Mouse (Mus musculus) skeletal muscle tissue, adult 2 months (tissue): Measurements from ENCODE around the gene Arhgef10l.
A peak's percentile ranks its signal among the peaks of the same experiment; 100 is the strongest.

ENCODE experiments used
- DNase-seq: peaks from one replicate; pipeline ENCODE4 v3.0.0-alpha.2; 2012; ENCODE audit warnings: low read depth, low spot score

The Arhgef10l gene

DNA sequence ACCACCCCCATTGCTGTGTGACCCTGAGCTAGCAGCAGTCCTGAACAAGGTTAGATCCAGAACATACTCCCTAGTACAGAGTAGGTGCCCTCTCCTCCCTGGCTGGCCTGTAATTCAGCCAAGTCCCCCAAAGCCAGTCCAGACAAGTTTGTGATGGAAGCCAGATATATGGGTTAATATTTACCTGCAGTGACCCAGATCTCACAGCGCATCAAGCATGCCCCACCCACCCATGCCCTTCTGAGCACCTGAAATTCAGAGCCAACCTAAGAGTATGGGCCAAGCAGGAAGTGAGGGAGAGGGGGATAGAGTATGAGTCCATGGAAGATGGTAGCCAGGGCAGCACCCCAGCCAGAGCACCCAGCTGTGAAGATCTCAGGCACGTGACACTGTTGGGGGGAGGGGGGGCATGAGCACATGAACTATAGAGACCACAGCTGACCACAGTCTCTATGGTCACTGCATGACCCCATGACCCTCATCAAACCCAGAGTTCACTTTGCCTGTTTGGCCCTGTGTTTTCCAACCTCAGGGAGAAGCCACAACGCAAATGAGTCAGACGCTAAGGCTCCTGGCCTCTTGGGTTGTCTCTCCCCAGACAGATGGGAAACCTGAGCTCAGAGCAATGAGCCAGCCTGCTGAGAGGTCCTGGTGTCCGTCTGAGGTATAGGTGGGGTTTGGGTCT lies 29.4 kb downstream of the Arhgef10l start:
- DNase-seq = no peak

DNA sequence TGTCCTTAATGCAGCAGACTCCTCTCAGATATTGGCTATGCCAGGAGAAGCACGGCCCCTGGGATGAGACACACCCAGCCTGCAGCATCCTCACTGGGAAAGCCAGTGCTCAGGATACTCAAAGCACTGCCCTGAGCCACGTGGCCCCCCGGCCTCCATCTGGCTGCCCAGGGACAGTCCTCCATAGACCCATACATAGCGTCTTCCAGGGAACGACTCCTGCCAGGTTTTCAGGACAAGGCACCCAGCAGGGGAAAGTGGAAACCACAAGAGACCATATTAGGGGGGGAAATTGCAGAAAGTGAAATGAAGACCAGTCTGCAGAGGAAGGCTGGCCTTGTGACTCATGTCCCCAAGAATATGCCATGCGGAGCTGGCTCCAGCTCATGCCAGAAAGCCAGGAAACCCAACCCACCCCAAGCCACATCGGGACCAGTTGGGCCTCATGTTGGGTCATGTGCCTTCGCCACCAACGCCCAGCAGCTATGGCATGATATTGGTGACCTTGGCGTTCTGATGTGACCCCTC lies 30.9 kb downstream of the Arhgef10l start:
- peak; percentile 78 for DNase-seq

DNA sequence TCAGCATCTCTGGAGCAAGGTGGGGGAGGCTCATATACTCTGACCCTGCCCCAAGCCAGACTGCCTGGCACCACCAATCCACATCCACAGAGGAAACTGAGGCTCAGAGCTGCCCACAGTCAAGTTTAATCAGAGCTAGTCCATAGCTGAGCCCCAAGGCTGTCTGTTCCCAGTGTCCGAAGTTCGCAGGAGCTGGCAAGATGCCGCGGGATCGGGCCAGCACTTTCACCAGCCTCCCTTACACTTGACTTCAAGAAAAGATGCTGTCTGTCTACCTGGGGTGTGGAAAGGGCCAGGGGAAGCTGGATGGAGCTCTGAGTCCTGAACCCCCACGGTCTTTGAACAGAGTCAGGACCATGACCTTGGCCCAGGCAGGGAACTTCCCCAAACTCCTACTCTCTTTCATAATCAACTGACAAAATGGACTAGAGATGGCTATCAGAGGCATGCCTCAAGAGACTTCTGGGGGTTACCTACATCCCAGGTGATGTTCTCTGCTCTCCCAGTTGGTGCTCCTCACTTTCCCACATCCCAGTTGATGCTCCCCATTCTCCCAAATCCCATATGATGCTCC lies 34.4 kb downstream of the Arhgef10l start:
- DNase-seq = no peak

DNA sequence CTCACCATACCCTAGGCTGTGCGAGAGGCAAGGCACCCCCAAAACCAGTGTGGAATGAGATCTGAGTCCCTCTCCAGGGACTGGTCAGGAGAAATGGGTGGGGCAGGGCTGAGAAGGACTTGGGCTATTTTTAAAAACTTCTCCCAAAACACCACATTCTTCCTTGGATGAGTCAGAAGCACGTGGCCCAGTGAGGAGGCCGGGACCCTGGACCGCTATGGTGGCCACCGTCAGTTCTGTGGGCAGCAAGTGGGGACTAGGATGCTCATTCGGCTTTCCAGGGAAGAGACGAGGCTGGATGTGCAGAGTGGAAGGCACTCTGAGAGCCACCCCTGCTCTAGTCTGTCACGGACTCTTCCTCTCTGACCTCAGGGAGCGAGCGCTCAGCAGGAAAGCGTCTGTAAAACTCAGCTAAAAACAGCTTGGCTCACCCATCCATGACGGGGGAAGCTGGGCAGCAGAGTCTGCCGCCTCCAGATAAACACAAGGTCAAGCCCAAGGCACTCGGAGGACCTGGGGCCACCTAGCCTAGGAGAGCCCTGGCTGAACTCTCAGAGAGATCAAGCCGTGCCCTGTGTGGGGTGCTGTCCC lies 35.1 kb downstream of the Arhgef10l start:
- DNase-seq = peak; percentile 69

DNA sequence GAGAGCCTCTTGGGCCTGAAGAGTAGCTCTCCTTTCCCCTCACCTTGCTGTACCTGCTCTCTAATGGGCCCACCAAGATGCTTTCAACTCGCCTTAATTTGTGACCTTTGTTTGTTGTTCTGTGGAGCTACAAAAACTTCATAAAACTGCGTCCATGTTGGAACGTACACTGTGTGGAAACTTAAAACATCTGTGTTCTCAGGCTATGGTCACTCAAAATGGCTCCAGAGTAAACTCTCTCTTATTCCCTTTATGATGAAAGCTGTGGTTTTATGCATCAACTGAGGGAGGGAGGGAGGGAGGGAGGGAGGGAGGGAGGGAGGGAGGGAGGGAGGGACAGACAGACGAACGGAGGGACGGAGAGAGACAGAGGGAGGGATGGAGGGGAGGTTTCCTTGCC lies 35.7 kb downstream of the Arhgef10l start:
- no peak for DNase-seq

DNA sequence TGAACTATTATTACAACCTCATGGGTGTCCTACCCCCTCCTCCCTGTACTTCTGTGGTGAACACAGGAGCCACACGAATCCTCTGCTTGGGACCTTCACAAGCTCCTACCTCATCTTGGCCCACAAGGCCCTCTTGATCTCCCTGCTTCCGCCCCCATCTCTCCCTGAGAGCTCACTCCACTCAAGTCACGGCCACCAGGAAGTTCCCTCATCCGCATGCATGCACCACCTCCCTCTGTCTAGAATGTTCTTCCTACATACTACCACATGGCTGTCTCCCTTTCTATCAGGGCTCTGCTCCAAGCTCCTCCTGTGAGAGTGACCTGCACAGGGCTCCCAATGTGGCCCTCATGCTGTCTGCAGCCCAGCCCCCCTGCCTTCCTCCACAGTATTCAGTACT lies 36.8 kb downstream of the Arhgef10l start:
- no peak for DNase-seq

DNA sequence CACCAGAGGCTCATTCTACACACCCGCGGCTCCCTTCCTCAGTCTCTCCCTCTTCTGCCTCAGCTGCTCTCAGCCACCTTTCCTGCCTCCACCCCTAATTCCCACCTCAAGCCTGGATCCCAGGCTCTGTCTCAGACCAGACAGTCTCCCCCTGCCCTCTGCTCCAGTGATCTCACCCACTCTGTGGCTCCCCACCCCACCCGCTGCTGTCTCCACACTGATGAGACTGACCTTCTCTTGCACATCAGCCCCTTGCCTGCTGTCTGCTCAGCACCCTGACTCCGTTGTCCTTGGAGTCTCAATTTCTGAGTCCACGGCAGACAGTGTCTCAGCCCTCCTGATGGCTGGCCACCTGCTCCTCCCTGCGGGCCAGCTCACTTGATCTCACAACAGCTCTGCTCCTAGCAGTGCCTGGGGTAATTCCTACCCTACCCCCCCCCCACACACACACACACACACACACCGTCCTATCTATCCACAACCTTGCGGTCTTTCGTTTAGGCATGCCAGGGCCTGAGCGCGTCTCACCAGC lies 37.3 kb downstream of the Arhgef10l start:
- no peak for DNase-seq

DNA sequence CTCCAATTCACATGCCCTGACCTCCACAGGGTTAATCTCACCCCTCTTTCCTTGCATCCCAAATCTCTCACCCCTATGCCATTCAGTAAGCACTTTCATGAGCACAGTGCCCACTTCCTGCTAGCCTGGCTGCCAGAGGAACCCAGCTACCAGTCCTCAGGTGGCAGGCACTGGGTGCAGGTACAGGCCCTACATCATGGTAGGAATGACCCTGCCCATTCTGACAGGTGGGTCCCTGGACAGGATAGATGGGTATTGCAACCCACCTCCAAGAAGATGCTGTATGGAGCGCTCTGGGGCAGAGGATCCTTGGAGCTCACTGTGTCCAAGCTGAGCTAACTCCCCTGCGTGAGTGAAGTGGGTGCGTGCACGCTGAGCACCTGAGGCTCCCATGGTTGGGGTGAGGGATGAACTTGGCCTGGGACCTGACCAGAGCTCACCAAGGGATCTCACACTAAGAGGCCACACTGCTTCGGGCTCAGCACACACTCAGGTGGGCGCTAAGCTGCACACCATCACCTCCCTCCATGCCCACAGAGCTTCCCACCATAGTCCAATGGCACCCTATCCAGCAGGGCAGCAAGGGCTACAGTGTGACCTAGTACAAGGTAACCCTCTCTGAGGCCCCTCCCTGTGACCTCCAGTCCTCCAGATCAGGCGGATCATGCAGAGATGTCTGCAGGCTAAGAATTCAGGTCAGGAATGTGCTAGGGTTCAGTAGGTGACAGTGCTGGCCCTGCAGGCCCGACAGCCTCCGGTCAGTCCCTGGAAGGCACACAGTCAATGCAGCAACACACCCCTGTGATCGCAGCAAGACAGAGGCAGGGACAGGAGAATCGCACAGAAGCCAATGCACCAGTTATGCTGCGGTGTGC lies 39.9 kb downstream of the Arhgef10l start:
- no peak for DNase-seq

DNA sequence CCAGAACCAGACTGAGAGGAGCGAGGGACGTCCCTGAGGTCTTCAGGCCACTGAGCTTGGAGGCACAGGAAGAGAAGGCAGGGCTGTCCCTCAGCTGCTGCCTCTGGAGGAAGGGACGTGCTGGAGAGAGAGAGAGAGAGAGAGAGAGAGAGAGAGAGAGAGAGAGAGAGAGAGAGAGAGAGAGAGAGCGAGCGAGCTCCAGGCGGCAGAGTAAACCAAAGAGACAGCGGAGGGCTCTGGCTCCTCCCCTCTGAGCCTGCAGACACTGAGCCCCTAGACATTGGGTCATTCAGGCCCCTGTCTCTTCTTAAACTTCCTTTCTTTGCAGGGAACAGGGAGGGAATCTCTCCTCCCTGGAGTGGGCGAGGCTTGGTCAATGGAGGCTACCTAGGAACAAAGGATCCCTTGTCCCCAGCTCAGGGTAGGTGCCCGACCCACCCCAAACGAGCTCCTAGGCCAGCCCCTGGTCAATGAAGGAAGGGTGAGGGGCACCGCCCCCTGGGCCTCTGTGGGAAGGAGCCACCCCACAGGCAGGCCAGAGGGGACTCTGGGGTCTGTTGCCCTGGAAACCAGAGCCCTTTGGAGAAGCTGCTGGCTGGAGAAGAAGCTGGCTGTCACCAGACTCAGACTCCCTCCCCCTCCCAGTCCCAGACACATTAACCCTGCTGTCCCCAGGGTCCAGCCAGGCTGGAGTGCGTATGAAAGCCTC lies 41.2 kb downstream of the Arhgef10l start:
- no peak for DNase-seq

DNA sequence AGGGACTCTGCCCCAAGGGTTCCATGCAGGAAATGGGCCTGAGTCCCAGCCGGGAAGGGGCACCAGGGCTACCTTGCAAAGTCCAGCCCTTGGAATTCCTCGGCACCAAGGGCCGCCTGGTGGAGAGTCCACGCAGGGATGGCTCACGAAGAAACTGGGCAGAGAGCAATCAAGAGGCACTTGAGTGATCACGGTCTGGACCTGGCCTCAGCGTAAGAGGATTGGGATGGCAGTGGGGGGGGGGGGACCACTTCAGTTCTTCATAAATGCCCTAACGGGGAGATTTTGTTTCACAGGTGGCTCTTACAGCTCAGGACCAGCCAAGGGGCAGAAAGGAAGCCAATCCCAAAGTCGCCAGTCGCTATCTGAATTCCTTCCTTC lies 41.7 kb downstream of the Arhgef10l start:
- no peak for DNase-seq

DNA sequence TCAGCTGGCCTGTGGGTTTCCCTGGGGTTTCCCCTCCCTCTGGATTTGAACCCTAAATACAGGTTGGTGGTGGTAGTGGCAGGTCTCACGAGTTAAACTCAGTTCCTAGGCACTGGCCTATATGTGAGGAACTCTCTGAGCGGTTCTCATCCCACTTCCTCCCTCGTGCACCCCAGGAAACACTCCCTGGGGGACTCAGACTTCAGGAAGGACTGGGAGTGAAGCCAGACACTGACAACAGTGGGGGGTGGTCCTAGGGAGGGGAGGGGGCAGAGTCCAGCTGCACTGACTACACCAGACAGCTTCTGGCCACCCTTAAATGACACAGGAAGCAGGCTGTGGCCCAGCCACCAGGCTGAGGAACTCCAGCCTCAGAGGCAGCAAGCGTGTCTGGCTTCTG lies 43.0 kb downstream of the Arhgef10l start:
- no peak for DNase-seq

DNA sequence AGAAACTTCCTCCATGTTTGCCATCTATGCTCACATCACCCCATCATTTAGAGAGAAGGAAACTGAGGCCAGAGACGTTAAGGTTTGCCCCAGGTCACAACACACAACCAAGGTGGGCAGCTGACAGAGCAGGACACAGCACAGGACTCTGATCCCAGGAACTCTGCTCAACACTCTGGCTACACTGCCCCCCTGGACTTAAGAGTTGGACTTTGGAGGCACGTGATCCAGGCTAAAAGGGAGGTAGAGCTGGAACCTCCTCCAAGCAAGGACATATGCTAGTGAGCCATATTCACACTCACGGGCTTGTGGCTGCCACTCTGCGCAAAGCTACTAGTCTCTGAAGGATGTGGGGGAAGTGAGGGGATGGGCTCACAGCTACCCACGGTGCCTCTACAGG lies 45.3 kb downstream of the Arhgef10l start:
- no peak for DNase-seq

DNA sequence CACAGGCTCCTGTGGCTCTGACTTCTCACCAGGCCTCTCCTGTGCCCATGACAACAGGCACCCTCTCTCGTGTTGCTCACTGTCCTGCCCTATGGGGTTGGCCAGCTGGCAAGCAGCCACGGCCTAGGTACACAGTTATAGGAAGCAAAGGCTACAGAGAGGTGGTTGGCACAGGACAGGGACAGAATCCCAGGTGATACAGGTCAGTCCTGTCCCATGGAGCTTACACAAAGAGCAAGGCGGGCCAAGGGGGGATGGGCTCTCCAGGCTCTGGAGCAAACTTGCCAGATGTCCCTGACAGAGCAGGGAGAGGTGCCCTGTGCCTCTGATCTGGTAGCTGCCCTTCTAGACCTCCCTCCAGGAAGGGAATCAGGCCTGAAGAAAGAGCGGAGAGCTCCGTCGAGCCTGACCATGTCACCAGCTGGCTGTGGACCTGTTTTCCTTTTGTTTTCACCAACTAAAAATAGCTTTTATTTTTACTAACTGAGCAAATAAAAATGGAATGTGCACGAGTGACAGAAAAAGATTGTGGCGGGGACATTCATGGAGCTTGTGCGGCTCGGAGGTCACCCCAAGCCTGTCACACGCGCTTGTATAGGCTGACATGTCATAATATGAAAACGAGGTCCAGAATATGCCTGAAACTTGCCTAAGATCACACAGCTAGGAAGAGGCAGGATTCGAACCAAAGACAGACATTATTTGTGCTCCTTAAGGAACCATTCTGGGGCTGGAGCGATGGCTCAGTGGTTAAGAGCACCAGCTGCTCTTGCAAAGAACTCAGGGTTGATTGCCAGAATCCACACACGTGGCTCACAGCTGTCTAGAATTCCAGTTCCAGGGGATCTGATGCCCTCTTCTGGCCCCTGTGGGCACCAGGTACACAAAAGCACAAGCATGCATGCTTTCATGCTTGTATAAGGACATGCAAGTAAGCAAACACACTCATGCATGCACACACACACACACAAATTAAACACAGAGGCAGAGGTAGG lies 48.1 kb downstream of the Arhgef10l start:
- peak; percentile 75 for DNase-seq

DNA sequence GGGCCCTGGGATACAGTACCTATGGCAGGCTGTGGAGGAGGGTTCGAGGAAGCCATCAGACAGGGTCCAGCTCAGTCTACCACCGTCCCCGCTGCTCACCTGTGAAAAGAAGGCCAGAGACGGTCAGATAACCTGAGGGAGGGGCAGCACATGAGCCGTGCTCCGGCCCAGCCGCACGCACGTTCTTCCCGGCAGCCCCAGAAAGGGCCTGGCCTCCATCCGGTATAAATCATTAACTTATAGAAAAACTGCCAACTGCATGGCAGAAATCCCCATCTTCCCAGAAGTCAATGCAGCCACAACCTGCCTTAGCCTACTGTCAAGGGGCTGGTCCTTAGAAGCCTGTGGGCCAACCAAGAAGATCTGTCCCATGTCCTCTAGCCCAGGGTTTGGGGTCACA lies 48.9 kb downstream of the Arhgef10l start:
- DNase-seq = no peak

DNA sequence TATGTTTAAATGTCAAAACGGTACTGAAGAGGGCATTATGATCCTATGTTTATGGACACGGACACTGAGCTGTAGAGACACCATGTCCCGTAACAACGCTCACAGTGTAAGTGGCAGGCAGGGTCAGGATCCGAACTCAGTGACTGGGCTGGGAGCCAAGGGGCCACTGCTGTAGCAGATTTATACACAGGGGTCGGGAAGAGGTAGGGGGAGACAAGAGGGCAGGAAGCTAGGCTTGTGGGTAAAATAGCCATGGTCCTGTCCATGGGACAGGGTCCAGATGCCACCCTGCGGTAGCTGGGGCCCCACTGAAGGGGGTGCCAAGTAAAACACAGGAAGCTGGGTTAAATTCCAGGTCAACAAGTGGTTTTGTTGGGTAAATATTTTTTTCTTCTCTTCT lies 49.6 kb downstream of the Arhgef10l start:
- DNase-seq = no peak

DNA sequence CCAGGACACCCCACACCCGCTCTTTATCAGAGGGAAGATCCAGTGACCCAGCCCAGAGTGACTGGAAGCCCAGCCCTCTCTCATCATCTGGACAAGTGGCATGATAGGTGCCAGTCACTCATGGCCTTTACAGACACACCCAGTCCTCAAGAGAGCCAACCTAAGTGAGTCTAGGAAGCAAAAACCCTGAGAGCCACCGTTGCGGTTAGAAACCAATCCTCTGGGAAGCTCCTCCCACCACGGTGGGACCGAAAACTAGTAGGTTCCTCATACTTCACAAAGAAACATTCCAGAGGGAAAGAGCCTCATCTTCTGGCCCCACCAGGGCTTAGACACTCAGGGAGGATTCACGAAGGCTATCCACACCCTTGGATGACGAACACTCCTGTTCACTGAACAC lies 50.0 kb downstream of the Arhgef10l start:
- no peak for DNase-seq

DNA sequence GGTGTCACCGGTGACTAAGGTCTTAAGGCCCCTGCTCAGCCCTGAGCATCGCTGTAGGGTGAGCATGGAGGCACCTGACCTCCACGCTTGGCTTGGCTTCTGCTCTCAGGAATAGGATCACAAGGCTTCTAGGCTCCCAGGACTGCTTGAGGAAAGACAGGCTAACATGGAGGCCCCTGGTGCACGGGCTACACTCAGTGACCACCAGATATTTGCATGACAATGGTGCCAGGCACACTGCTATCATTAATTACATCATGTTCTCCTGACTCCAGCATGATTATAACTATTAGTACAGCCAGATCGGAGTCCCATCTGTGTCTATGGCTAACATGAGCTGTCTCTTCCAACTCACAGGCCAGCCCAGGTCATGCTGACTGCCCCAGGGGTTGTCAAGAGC lies 51.3 kb downstream of the Arhgef10l start:
- DNase-seq = no peak

DNA sequence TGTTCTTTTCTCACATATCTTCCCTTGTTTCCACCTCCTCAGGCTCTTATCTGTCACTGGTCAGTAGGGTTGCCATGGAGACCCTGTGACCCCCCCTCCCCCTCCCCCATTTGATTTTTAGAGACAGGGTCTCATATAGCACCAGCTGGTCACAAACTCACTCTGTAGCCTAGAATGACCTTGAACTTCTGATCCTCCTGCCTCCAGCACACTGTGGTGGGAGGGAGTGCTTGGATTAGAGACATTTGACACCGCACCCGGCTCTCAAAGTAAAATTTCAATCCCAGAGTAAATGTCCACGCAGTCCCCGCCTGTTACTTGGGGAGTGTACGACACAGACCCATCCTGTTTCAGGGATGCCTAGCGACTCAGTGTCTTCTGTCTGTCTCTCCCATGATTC lies 51.7 kb downstream of the Arhgef10l start:
- no peak for DNase-seq

DNA sequence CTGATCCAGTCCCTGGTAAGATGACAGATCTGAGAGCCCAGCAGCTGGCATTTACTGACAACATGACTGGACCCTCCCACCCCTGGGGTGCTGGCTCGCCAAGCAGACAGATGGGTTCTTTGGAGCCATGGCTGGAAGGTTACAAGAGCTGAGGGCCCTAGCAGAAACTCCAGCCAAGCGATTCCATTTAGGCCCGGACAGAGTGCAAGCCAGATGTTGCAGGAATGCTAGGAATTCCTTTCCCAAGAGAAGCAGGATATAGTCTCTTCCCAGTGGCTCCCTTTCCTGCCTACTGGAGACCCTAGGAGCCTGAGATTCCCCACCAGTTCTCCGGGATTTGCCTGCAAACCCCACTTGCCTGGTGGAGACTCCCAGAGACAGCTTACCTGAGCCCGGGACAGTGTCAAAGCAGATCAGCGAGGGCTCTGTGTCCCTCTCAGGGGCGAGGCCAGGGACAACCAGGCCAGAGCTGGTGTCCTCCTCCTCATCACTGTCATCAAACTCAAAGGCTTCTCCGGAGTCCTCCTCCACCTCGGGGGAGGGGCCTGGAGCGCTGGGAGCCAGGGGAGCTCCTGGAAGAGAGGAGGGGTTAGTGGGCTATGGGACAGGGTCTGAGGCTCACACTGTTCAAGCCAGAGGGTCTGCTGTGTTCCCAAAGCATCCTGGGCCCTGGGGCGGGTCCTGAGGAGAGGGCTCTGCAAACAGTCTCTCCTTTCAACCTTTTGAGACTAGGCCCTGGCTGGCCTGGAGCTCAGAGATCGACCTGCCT lies 54.8 kb downstream of the Arhgef10l start:
- DNase-seq = no peak
